Mouse (Mus musculus): ENCODE measurements around the gene Wbp2. TPM values are rescaled to one million over a fixed set of nuclear protein-coding genes. Genes with fewer than 3 reads are reported as not detected.

Wbp2 gene
- polyA plus RNA-seq, 2 experiments, result 57.7 to 58.6 TPM

DNA sequence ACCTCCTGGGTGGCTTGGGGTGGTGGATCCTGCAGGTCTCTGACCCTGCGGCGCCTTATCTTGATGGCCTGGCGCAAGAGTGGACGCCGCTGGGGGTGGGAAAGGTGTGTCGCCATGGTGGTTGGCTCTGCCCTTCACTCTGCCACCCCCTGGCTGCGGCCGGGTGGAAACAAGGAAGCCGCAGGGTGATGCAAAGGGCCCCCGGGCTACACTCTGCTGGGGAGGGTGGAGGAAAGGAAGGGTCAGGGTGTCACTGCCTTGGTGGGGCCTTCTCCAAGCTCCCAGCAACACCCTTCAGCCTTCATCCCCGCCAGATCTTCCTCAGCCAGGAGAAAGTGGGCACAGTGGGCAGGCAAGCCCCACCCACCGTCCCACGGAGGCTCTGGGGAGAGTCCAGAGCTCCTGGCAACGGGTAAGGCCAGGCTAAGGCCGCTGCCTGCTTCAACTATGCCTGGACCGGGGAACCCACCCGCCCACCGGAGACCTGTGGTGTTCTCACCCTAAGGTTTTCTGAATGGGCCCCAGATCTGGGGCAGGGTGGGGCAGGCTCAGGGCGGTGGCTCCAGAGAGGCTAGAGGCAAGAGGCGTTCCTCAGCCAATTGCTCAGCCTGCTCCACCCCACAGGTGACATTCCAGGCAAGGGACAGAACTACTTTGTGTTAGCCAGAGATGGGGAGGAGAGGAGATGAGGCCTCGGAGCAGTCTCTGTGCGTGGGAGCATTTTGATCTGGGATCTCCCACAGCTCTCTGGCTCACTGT lies 9.2 kb downstream of the Wbp2 start, which contains the start of gene Unc13d:
TSS of gene Unc13d (minus strand) at position 516 of the 759 bp plus-strand sequence.
- H3K4me2 ChIP-seq (replicated peaks; ENCODE audit: low read depth, low read length, severe bottlenecking), result peak within 1 kb of the TSS; percentile 43
- TF ChIP-seq POLR2A (IDR thresholded peaks at IDR 0.05; ENCODE audit: borderline replicate concordance, extremely low read depth, insufficient read depth, insufficient read length), result no peak
- DNase-seq (ENCODE audit: low spot score) (no peak), ATAC-seq (ENCODE audit: low FRiP score, low read depth) (peak; percentile 14; the same call in 1 of the 2 replicates)
- H3K9ac ChIP-seq (ENCODE audit: low read depth, low read length, severe bottlenecking), result 0 out of 2 replicates have a peak within 1 kb of the TSS, but pooled peaks have one; percentile 34
- peaks cover 39% of the 10 kb centered on the region for H3K36me3 ChIP-seq (ENCODE audit: control insufficient read depth, insufficient read depth, low read length)
- H3K27ac ChIP-seq (replicated peaks; ENCODE audit: low read depth, low read length), result peak within 1 kb of the TSS; percentile 38; the same call in 1 of the 2 replicates
- no peaks in the 10 kb centered on the region for H3K27me3 ChIP-seq (ENCODE audit: control insufficient read depth, insufficient read depth, low read length)
- 58% methylated on average over 22 of the region's 22 CpGs for WGBS
- H3K9me3 ChIP-seq (ENCODE audit: control insufficient read depth, low read length), result no peaks in the 10 kb centered on the region
- H3K4me3 ChIP-seq (replicated peaks; ENCODE audit: low read length), result peak within 1 kb of the TSS; percentile 19
- H3K4me1 ChIP-seq (ENCODE audit: control insufficient read depth, insufficient read depth, low read length), result peaks cover 14% of the 10 kb centered on the region; the same call in 1 of the 2 replicates

DNA sequence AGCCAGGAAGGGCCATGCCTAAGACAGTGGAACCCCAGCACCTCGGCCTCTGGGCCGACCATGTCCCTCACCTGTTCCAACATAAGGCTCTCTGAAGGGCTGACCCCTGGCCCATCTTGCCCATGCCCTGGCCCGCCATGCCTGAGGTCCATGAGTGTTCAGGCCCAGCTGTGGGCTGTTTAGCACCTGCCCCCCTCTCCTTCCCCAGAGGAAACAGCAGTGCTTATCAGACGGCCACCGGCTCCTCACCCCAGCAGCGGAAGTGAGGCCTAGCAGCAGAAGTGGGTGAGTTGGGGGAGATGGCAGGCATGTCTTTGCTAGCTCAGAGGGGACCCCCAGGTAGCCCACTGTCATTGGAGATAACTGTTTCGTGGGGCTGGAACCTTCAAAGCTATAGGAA lies 10.0 kb downstream of the Wbp2 start:
- no peak for DNase-seq (ENCODE audit: low spot score)
- H3K4me1 ChIP-seq (ENCODE audit: control insufficient read depth, insufficient read depth, low read length), result peaks cover 14% of the 10 kb centered on the region; the same call in 1 of the 2 replicates
- H3K4me2 ChIP-seq (replicated peaks; ENCODE audit: low read depth, low read length, severe bottlenecking), result no peak overlapping the region

DNA sequence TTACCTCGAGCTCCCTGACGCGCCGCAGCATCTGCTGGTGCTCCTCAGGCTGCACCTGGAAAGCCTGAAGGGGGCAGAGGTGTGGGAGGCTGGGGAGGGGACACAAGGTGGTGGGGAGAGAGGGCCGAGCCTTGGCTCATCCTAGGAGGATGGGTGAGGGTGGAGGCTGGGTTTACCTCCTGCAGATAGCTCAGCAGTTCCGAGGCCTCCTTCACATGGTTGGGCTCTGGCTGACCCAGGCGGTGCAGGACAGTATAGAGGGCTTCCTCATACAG lies 10.6 kb downstream of the Wbp2 start:
- DNase-seq (ENCODE audit: low spot score) (no peak), ATAC-seq (ENCODE audit: low FRiP score, low read depth) (no peak)
- Histone ChIP-seq H3K4me2 (replicated peaks; ENCODE audit: low read depth, low read length, severe bottlenecking) (no peak overlapping the region), H3K27ac (replicated peaks; ENCODE audit: low read depth, low read length) (no peak overlapping the region), H3K27me3 (ENCODE audit: control insufficient read depth, insufficient read depth, low read length) (no peaks in the 10 kb centered on the region), H3K9me3 (ENCODE audit: control insufficient read depth, low read length) (no peaks in the 10 kb centered on the region), H3K4me1 (ENCODE audit: control insufficient read depth, insufficient read depth, low read length) (peaks cover 14% of the 10 kb centered on the region; the same call in 1 of the 2 replicates), H3K4me3 (replicated peaks; ENCODE audit: low read length) (no peak overlapping the region), H3K36me3 (ENCODE audit: control insufficient read depth, insufficient read depth, low read length) (peaks cover 26% of the 10 kb centered on the region), H3K9ac (ENCODE audit: low read depth, low read length, severe bottlenecking) (no peak overlapping the region)
- no peak for TF ChIP-seq POLR2A (IDR thresholded peaks at IDR 0.05; ENCODE audit: borderline replicate concordance, extremely low read depth, insufficient read depth, insufficient read length)
- WGBS, result 67% methylated on average over 7 of the region's 7 CpGs

More for the DNA sequence above, 10.0 kb downstream of the Wbp2 start:
- Histone ChIP-seq H3K27me3 (ENCODE audit: control insufficient read depth, insufficient read depth, low read length) (no peaks in the 10 kb centered on the region), H3K9ac (ENCODE audit: low read depth, low read length, severe bottlenecking) (no peak overlapping the region), H3K27ac (replicated peaks; ENCODE audit: low read depth, low read length) (no peak overlapping the region), H3K9me3 (ENCODE audit: control insufficient read depth, low read length) (no peaks in the 10 kb centered on the region), H3K36me3 (ENCODE audit: control insufficient read depth, insufficient read depth, low read length) (peaks cover 31% of the 10 kb centered on the region), H3K4me3 (replicated peaks; ENCODE audit: low read length) (no peak overlapping the region)
- 81% methylated on average over 6 of the region's 7 CpGs for WGBS
- TF ChIP-seq POLR2A (IDR thresholded peaks at IDR 0.05; ENCODE audit: borderline replicate concordance, extremely low read depth, insufficient read depth, insufficient read length), result no peak
- ATAC-seq (ENCODE audit: low FRiP score, low read depth), result no peak

DNA sequence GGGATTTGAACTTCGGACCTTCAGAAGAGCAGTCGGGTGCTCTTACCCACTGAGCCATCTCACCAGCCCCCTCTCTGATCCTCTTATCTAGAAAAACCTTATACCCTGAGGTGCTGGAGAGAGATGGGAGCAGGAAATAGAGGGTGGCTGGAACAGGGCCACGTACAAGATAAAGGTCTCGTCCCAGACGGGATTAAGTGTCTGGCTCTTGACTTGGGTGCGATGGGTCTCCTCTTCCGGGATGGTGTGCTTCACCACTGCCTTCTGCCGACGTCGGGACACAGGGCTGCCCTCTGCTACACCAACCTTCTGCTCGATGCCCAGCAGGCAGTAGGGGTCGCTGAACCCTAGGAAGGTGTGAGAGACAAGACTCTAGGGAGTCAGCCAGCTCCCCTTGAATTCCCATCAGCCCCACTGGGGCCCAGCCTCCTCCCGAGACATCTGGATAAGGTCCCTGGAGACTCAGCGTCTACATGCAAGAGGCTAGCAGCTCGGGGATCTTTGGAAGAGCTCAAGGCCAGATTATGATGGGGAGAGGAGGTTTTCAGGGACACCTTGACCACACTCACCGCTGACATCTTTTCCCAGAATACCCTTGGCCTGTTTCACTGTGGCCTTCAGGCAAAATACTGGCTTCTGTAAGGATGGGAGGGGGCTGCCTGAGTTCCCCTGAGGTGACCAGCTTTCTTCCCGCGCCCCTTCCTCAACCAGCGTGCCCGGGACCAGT lies 11.1 kb downstream of the Wbp2 start:
- no peaks in the 10 kb centered on the region for H3K27me3 ChIP-seq (ENCODE audit: control insufficient read depth, insufficient read depth, low read length)
- WGBS, result 65% methylated on average over 14 of the region's 20 CpGs
- no peak overlapping the region for H3K27ac ChIP-seq (replicated peaks; ENCODE audit: low read depth, low read length)
- no peak overlapping the region for H3K4me3 ChIP-seq (replicated peaks; ENCODE audit: low read length)
- H3K9ac ChIP-seq (ENCODE audit: low read depth, low read length, severe bottlenecking), result no peak overlapping the region
- H3K9me3 ChIP-seq (ENCODE audit: control insufficient read depth, low read length), result no peaks in the 10 kb centered on the region
- peaks cover 14% of the 10 kb centered on the region; the same call in 1 of the 2 replicates for H3K4me1 ChIP-seq (ENCODE audit: control insufficient read depth, insufficient read depth, low read length)
- ATAC-seq (ENCODE audit: low FRiP score, low read depth), result no peak
- no peak for TF ChIP-seq POLR2A (IDR thresholded peaks at IDR 0.05; ENCODE audit: borderline replicate concordance, extremely low read depth, insufficient read depth, insufficient read length)
- no peak for DNase-seq (ENCODE audit: low spot score)
- no peak overlapping the region for H3K4me2 ChIP-seq (replicated peaks; ENCODE audit: low read depth, low read length, severe bottlenecking)
- peaks cover 20% of the 10 kb centered on the region for H3K36me3 ChIP-seq (ENCODE audit: control insufficient read depth, insufficient read depth, low read length)

DNA sequence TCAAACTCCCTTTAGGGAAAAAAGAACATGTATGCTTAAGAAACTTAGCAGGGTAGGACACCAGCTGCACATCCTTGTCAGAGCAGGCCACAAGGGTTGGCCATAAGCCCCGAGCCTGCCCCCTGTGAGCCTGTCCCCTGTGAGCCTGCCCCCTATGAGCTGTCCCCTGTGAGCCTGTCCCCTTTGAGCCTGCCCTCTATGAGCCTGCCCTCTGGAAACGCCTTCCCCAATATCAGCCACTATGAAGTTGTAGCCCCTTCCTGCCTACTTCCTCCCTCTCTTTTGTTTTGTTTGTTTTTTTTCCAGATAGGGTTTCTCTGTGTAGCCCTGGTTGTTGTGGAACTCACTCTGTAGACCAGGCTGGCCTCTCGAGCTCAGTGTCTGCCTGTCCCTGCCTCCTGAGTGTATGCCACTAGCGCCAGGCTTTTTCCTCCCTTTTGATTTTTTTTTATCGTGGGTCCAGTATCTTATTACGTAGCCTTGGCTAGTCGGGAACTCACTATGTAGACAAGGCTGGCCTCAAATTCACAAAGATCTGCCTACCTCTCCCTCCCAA lies 12.3 kb downstream of the Wbp2 start:
- no peak overlapping the region for H3K4me2 ChIP-seq (replicated peaks; ENCODE audit: low read depth, low read length, severe bottlenecking)
- peaks cover 14% of the 10 kb centered on the region; the same call in 1 of the 2 replicates for H3K4me1 ChIP-seq (ENCODE audit: control insufficient read depth, insufficient read depth, low read length)
- H3K27me3 ChIP-seq (ENCODE audit: control insufficient read depth, insufficient read depth, low read length), result no peaks in the 10 kb centered on the region
- H3K36me3 ChIP-seq (ENCODE audit: control insufficient read depth, insufficient read depth, low read length), result peaks cover 9% of the 10 kb centered on the region
- H3K9me3 ChIP-seq (ENCODE audit: control insufficient read depth, low read length), result no peaks in the 10 kb centered on the region
- ATAC-seq (ENCODE audit: low FRiP score, low read depth), result no peak
- no peak overlapping the region for H3K27ac ChIP-seq (replicated peaks; ENCODE audit: low read depth, low read length)
- TF ChIP-seq POLR2A (IDR thresholded peaks at IDR 0.05; ENCODE audit: borderline replicate concordance, extremely low read depth, insufficient read depth, insufficient read length), result no peak
- WGBS, result 54% methylated on average over 7 of the region's 7 CpGs
- H3K9ac ChIP-seq (ENCODE audit: low read depth, low read length, severe bottlenecking), result no peak overlapping the region
- H3K4me3 ChIP-seq (replicated peaks; ENCODE audit: low read length), result no peak overlapping the region
- DNase-seq (ENCODE audit: low spot score), result no peak

Data from limb, embryonic 14.5 days (tissue).